Mouse (Mus musculus) adrenal gland, adult (tissue): ENCODE measurements at regions not wholly inside any gene's neighbourhood (a gene's known extent, or its start where the extent isn't known, plus 50 kb on each side); places are given as distances from the start of the nearest gene placed in this dataset.

Source experiments
- DNase-seq, 2 experiments: peaks; one replicate each; pipeline ENCODE4 v3.0.0; 2022 to 2023; ENCODE audit warnings: low spot score in 1 of 2; ENCODE audit not compliant: inconsistent age in 2 of 2

- peak; percentile 43 to 83 for DNase-seq
Measured at GRCm38 (mm10) chr17:47142276-47142675, 131.9 kb upstream of the Ubr2 start.

DNA sequence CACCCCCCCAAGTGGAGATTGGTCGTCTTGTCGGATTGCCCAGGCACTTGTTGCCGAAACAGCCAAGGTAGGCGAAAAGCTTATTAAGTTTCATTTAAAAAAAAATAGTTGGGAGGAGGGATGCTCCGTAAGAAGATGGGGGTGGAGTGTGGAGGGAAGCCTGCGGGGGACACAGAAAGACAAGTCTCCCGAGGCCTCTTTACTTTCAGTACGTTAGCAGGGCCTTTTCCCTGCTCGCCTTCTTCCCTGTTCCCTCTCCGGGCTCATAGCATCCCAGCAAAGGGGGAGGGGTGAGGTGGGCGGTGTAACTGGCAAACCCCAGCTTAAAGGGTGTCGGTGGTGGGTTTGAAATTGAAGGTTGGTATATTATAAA lies 131.5 kb upstream of the Ubr2 start:
- peak in 1 of 2 experiments; percentile 82 for DNase-seq

DNA sequence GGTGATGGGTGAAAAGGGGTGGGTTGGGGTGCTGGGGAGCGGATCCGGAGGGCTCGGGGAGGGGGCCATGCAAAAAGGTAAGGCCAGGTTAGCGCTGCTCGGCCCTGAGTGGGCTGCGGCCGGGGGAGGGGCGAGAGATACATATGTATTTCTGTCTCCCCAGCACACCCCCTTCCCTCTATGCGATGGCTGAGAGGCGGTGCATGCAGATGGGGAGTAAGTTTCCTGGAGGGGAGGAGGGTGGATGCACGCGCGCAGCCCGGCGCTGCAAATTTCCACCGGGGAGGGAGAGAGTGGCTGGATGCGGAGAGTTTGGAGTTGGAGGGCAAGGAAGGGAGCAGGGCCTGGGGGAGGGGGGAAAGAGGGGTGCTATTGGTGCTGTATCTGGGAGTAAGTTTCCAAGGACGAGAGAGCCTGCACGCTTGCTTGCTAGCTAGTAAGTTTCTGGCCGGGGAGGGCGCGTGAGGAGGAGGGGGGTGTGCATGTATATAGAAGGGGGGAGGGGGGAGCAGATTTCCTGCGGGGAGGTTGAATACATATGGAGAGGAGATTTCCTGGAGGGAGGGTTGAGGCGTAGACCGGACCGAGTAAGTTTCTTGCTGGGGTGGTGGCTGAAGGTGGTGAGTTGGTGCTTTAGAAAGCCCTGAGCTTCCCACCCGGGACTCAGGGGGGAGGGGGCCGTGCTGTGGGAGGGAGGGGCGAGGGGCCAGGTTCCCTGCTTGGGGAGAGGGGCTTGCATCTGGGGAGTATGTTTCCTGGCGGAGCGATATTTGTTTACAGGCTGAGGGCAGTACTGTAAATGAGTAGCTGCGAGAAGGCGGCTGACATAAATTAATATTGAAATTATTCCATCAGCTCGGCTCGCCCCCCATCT lies 130.8 kb upstream of the Ubr2 start:
- DNase-seq = peak; percentile 84 to 93

DNA sequence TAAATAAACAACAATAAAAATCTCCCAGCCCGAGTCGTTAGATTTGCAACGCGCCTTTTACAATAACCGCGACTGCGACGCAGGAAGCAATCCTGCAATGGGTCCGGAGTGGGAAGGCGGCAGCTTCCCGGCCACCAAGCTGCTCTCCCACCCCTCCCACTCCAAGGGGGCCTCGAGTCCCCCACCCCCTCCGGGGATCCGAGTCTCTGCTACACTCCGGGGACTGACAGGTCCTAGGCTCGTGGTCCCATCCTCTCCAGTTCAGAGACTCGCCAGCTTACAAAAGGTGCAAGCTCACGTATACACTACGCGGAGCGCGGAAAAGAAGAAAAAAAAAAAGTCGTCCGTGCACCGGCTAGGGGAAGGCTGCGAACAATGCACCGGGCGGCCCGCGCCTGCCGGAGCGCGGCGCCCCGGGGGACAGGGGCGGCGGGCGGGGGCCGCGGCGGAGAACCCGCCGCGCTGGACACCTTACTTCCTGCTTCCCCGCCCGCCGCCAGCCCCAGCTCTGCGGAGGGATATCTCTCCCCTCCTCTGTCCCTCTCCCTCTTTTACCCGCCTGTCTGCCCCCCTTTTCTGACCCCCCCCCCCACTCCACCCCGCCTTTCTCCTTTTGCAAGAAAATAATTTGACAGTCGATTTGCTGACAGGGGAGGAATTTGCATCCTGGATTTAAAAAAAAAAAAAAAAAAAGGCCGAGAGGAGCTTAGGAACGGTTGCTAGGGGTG lies 130.0 kb upstream of the Ubr2 start:
- peak; percentile 78 to 87 for DNase-seq

DNA sequence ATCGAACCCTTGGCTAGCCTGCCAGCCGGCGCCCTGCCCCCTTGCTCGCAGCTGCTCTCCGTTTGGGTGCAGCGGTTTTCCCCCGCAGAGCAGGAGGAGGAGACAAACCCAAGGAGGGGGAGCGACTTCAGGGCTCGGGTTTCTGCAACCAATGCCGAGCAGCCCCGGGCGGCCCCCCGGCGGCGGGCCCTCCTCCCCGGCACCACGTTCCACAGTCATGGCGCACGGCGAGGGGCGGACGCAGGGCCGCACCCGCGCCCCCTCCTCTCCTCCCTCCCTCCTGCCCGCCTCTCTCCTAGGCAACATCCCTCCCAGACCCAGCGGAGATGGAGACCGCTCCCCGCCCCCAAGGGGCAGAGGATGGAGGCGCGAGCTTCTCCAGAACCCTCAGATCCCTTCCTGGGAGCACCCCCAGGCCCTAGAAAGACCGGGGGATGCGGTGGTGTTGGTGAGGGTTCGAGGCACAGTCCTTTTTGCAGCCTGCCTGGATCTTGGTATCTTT lies 129.4 kb upstream of the Ubr2 start:
- DNase-seq = peak; percentile 97 to 98

DNA sequence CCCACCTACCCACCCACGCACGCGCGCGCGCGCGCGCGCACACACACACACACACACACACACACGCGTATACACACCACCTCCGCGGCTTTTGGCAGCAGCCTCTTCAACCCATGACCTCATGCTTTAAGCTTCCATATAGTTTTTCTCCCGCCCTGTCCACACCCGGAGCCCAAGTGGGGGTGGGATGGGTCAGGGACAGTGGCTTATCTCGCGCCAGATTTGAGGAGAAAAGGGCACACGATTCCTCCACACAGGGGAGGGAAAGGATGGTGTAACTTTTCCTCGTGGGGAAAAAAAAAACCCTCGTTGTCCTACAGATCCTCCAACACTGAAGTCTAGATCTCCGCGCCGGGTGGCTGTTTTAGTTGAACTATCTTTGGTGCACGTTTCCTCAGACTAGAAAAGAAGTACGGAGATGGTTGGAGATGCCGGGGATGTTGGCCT lies 128.8 kb upstream of the Ubr2 start:
- DNase-seq = peak; percentile 65 to 81

DNA sequence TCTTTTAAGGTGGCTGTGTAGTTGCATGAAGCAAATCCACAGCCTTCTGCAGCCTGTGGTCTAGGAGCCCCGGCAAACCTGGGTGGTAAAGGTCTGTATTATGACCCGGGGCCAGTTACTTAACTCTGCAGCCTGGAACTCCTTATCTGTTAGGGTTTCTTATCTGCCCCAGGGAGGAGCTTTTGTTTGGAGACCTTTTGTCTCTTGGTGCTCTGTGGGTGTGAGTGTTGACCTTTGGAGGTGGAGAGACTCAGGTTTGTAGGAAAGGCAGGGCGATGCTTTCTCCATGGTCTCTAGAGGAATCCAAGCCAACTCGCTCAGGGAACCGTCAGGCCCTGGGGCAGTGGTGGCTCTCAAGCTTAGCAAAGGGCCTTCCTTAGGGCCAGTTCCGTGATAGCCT lies 127.8 kb upstream of the Ubr2 start:
- DNase-seq = no peak

GRCm38 (mm10) chr17:47135391-47135790 lies 125.0 kb upstream of the Ubr2 start:
- DNase-seq = no peak

GRCm38 (mm10) chr17:47133785-47134184 lies 123.4 kb upstream of the Ubr2 start:
- DNase-seq = no peak

GRCm38 (mm10) chr17:47127571-47127970 lies 117.2 kb upstream of the Ubr2 start:
- peak; percentile 88 to 89 for DNase-seq

DNA sequence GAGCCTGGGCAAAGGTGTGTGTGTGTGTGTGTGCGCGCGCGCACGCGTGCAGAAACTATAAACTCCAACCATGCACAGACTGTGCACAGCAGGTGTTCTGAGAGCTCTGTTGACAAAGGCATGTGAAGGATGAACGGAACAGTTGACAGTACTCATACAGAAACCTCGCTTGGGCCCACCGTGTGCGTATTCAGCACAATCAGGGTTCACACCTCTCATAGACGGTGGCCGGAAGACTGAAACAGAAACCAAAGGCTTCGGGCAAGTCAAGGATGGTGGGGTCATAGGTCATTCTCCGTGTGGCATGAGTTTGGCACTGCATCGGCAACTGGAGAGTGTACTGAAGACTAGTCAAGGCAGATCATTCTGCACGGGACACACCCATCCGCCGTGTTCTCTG lies 113.2 kb upstream of the Ubr2 start:
- no peak for DNase-seq

GRCm38 (mm10) chr17:47122221-47122620 lies 111.9 kb upstream of the Ubr2 start:
- peak in 1 of 2 experiments; percentile 79 for DNase-seq

DNA sequence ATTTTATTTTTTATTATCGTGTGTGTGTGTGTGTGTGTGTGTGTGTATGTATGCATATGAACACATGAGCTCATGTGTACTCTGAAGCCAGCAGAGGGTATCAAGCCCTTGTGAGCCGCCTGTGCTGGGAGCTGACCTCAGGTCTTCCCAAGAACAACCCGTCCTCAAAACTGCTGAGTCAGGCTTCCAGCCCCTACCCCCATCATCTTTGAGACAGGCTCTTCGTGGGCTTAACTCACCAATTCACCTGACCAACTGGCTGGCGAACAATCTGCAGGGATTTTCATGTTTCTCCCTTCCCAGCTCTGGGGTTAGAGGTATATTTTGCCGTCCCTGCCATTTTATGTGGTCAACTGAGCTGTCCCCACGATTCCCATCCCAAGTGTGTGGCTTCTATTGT lies 107.7 kb upstream of the Ubr2 start:
- no peak for DNase-seq

GRCm38 (mm10) chr17:47115754-47116153 lies 105.4 kb upstream of the Ubr2 start:
- DNase-seq = peak; percentile 62 to 83

DNA sequence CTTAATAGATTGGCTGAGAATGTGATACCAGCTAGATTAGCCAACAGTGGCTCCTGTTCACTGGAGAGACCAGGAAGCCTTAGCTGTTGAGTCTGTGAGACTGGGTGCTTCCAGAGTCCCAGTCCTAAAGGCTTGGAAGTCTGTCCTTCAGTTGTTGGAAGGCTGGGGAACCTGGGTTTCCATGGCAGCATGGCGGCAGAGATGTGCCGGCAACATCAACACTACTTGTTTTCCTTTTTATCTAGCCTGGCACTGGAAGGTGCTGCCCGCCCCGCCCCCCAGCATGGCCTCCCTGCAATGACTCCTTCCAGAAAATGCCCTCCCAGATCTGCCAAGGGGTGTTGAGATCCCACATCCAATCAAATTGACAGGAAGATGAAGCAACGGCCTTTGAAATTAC lies 104.8 kb upstream of the Ubr2 start:
- peak in 1 of 2 experiments; percentile 56 for DNase-seq

DNA sequence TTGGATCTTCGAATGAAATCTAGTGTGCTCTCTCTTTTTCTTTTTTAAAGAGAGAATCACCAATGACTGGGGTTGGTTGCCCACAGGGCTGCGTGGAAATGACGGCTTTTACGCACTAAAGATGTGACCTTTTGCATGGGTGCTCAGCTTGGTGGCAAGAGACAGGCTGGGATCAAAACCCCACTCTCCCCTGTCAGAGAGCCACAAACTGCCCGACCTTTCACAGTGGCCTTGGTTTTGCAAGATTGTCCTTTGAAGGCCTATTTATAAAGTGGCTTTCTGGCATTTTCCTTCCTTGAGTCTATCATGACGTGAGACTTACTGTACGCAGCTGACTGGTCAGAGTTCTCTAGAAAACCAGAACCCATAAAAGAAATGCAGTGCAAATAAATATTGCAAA lies 104.4 kb upstream of the Ubr2 start:
- peak; percentile 87 to 94 for DNase-seq

- peak in 1 of 2 experiments; percentile 54 for DNase-seq
Measured at GRCm38 (mm10) chr17:47112556-47113225, 102.3 kb upstream of the Ubr2 start.

DNA sequence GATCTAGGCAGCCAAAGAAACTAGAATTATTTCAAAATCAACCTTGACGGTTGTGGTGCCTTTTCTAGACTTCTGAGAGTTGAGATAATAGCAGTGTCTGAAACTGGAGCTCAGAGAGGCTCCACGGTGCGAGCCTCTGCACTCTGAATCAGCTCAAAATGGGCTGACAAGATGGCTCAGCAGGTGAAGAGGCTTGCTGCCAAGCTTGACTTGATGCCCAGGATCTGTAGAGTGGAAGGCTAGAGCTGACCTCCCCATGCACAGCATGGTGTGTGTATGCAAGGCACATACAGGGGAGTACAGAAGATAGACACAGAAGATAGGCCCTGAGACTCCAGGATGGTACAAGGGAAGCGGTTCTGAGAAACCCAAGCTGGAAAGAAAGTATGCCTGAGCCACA lies 100.5 kb upstream of the Ubr2 start:
- no peak for DNase-seq

DNA sequence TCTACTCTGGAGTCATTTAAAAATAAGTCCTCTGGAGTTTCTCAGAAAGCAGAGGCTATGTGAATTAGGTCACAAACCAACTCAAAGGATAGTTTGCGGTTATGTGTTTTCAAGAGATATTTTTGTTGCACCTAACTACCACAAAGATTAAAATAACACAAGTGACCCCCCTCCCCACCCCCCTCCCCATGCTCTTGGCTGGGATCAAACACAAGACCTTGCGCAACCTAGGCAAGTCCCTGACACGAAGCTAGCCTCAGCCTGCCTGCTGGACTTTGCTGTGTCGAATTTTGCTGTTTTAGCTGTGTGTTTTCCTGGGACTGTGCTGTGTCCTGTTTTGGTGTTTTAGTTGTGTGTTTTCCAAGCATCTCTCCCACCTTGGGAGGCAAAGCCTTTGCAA lies 94.0 kb upstream of the Ubr2 start:
- peak in 1 of 2 experiments; percentile 44 for DNase-seq

GRCm38 (mm10) chr17:47095191-47095590 lies 84.8 kb upstream of the Ubr2 start:
- DNase-seq = no peak

- DNase-seq = no peak
Measured at GRCm38 (mm10) chr17:47092076-47092475, 81.7 kb upstream of the Ubr2 start.
